Mouse (Mus musculus) intestine, embryonic 14.5 days (tissue): ENCODE results near the gene Sorcs3. TPM values are rescaled to one million over a fixed set of nuclear protein-coding genes. Genes with fewer than 3 reads are reported as not detected.

Source experiments
- ATAC-seq: fragments of 200-750 bp; cut with Nextera tagmentation; replicated peaks from 2 replicates; pipeline ENCODE4 v1.8.0; 2017; ENCODE audit warnings: low read depth, moderate number of reproducible peaks, moderate TSS enrichment, moderate library complexity; ENCODE audit not compliant: low FRiP score, low TSS enrichment
- DNase-seq: peaks from one replicate; pipeline ENCODE4 v3.0.0-alpha.2; 2018; ENCODE audit warnings: low spot score
- H3K27ac ChIP-seq: fragments of 300-500 bp; sonication (generic); 2 replicates; pipeline ENCODE4 v1.5.1; 2014; ENCODE audit warnings: low read depth, mild to moderate bottlenecking, control low read depth
- H3K27me3 ChIP-seq: fragments of 300-500 bp; sonication (generic); replicated peaks from 2 replicates; pipeline ENCODE4 v1.6.1; 2014; ENCODE audit warnings: low read length, control low read depth; ENCODE audit not compliant: control insufficient read depth, insufficient read depth
- H3K36me3 ChIP-seq: fragments of 300-500 bp; sonication (generic); 2 replicates; pipeline ENCODE4 v1.6.1; 2014; ENCODE audit warnings: low read length, control low read depth; ENCODE audit not compliant: control insufficient read depth, insufficient read depth
- H3K4me1 ChIP-seq: fragments of 300-500 bp; sonication (generic); replicated peaks from 2 replicates; pipeline ENCODE4 v1.6.1; 2014; ENCODE audit warnings: low read length, control low read depth, mixed read lengths; ENCODE audit not compliant: control insufficient read depth, insufficient read depth
- H3K4me2 ChIP-seq: fragments of 300-500 bp; sonication (generic); 2 replicates; pipeline ENCODE4 v1.6.1; 2014; ENCODE audit warnings: low read length
- H3K4me3 ChIP-seq: fragments of 300-500 bp; sonication (generic); 2 replicates; pipeline ENCODE4 v1.5.1; 2014; ENCODE audit warnings: low read depth, low read length, control low read depth, mixed read lengths
- H3K9ac ChIP-seq: fragments of 300-500 bp; sonication (generic); 2 replicates; pipeline ENCODE4 v1.6.1; 2014; ENCODE audit warnings: mild to moderate bottlenecking, low read length
- H3K9me3 ChIP-seq: fragments of 300-500 bp; sonication (generic); 2 replicates; pipeline ENCODE4 v1.6.1; 2016; ENCODE audit warnings: low read length, control low read depth; ENCODE audit not compliant: control insufficient read depth
- WGBS: fragments of 180-500 bp; shearing (Covaris S2); extraction: QIAGEN DNeasy Blood & Tissue Kit; methylation state at CpG from one replicate; pipeline ENCODE4 v1.1.7; 2014; 5-methylcytosine and 5-hydroxymethylcytosine counted together
- polyA plus RNA-seq: library from polyadenylated mRNA; unstranded; fragments of >200 nt; fragmentation: Nextera tagmentation; extraction: Ambion mirVana; gene quantifications from 2 replicates; pipeline ENCODE4 v1.2.1, GENCODE M21; 2014

The Sorcs3 gene
- polyA plus RNA-seq, 1 experiment from 2014 or later: 0.58 TPM

DNA sequence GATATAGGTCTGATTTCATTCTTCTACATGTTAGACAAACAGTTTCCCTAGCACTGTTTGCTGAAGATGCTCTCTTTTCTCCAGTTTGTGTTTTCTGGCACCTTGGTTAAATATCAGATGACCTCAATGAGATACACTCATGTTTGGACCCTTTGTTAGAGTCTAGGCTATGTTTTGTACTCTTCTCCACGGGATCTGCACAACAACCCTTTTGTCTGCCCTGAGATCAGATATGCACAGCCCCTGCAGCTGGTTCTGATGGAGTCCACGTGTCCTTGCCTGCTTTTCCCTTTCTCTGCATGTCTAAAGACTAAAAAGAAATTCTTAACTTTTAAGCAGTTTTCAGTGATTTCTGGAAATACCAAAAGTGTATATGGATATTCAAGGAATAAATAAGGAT lies 273.0 kb downstream of the Sorcs3 start:
- no peak overlapping the region for H3K9ac ChIP-seq
- no peak for ATAC-seq
- H3K27ac ChIP-seq: no peak overlapping the region
- H3K27me3 ChIP-seq: no peaks in the 10 kb centered on the region
- DNase-seq: no peak
- no peaks in the 10 kb centered on the region for H3K4me1 ChIP-seq
- no peak overlapping the region for H3K4me3 ChIP-seq
- H3K4me2 ChIP-seq: no peak overlapping the region
- WGBS: 58% methylated on average over 2 of the region's 2 CpGs
- H3K36me3 ChIP-seq: no peaks in the 10 kb centered on the region
- H3K9me3 ChIP-seq: no peaks in the 10 kb centered on the region

DNA sequence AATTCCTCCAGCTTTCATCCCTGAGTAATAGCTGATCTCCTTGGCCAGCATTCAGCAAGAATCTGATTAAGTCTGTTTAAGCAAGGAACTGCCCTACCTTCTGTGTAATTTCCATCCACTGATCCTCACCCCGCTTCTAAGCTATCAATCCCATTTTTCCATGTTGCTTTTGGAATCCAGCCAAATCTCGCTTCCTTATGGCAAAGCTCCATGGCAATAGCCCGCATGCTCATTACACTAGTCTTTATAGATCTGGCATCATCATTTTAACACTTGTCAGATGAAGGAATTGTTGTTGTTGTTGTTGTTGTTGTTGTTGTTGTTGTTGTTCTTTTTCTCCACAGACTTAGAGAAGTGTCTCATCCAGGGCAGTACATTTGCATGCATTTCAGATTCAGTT lies 277.1 kb downstream of the Sorcs3 start:
- ATAC-seq (no peak), DNase-seq (no peak)
- Histone ChIP-seq H3K36me3 (no peaks in the 10 kb centered on the region), H3K27me3 (no peaks in the 10 kb centered on the region), H3K4me1 (no peaks in the 10 kb centered on the region), H3K4me3 (no peak overlapping the region), H3K27ac (no peak overlapping the region), H3K9ac (no peak overlapping the region), H3K9me3 (no peaks in the 10 kb centered on the region), H3K4me2 (no peak overlapping the region)
- WGBS: 55% methylated on average over 3 of the region's 3 CpGs

DNA sequence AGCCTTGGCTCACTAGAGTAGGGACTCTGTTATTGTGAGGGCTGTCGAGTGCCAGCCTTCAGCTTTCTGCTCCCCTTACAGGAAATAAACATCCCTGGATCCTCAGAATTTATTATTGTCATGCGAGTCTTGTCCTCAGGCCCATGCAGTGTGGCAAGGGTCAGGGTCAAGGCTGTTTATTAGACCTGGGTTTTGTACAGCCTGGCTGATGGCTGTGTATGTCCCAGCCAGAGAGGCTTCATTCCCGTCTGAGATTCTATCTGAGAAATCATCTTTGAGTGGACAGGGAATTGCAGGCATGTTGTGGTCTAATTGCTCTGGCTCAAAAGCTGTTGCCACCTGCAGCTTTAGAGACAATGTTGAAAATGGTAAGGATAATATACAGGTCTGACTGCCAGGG lies 285.3 kb downstream of the Sorcs3 start:
- Histone ChIP-seq H3K27ac (no peak overlapping the region), H3K9ac (no peak overlapping the region), H3K9me3 (no peaks in the 10 kb centered on the region), H3K4me3 (no peak overlapping the region), H3K27me3 (no peaks in the 10 kb centered on the region), H3K4me1 (no peaks in the 10 kb centered on the region), H3K4me2 (no peak overlapping the region), H3K36me3 (no peaks in the 10 kb centered on the region)
- DNase-seq (no peak), ATAC-seq (no peak)
- 43% methylated on average over 3 of the region's 3 CpGs for WGBS

DNA sequence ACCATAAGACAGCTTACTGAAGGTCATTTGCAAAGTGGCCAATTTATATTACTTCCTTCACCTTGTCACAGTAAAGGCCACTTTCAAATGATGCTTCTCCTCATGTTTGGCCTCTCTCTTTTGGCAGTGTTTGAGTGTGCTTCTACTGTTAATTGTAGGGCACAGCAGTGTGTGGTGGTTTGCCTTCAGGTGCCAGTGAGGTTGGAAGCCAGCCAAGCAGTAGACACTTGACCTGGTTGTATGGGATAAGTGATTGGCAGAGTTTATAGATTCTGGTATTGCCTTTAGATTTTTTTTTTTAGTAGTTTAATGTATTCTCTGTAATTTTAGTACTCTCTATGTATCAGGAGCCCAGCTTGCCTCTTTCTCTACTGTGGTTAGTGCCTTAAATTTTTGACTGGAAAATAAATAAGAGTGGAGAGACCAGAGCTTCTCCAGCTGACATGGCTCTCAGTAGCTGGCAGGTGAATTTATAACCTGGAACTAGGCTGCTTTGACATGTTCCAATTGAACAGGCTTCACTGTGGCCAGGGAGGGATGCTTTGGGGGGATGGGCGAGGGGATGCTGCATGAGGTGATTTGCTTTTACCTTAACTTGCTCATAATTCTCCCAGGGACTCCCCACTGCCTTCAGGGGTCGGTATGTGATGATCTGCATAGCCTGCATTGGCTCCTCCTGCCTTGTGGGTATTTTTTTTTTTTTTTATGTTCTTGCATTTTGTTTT lies 298.2 kb downstream of the Sorcs3 start:
- WGBS: 41% methylated on average over 2 of the region's 2 CpGs
- Histone ChIP-seq H3K36me3 (no peaks in the 10 kb centered on the region), H3K9me3 (no peaks in the 10 kb centered on the region), H3K4me2 (no peak overlapping the region), H3K27me3 (no peaks in the 10 kb centered on the region), H3K4me1 (no peaks in the 10 kb centered on the region), H3K4me3 (no peak overlapping the region), H3K27ac (no peak overlapping the region), H3K9ac (no peak overlapping the region)
- ATAC-seq: no peak
- no peak for DNase-seq

DNA sequence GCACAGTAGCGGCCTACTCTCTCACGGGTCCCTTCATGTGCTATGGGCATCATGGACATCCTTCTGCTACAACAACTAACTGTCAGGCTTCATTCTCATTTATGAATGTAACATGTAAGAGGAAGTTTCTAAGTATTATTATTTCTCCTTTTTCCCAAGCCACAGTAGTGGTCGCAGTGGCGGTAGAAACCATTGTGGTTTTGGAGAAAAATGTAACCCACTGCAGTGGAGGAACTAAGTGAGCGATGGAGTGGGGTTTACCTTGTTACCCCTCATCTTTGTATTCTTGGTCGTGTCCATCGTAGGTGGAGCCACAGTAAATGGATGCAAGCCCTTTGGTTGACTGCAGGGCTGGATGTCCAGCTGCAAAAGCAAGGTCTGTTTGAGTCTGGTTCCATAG lies 318.0 kb downstream of the Sorcs3 start:
- no peaks in the 10 kb centered on the region for H3K9me3 ChIP-seq
- WGBS: 94% methylated on average over 7 of the region's 7 CpGs
- no peak overlapping the region for H3K9ac ChIP-seq
- no peak for DNase-seq
- H3K27ac ChIP-seq: no peak overlapping the region
- H3K4me2 ChIP-seq: no peak overlapping the region
- no peaks in the 10 kb centered on the region for H3K27me3 ChIP-seq
- no peak for ATAC-seq
- H3K4me3 ChIP-seq: no peak overlapping the region
- no peaks in the 10 kb centered on the region for H3K36me3 ChIP-seq
- no peaks in the 10 kb centered on the region for H3K4me1 ChIP-seq

DNA sequence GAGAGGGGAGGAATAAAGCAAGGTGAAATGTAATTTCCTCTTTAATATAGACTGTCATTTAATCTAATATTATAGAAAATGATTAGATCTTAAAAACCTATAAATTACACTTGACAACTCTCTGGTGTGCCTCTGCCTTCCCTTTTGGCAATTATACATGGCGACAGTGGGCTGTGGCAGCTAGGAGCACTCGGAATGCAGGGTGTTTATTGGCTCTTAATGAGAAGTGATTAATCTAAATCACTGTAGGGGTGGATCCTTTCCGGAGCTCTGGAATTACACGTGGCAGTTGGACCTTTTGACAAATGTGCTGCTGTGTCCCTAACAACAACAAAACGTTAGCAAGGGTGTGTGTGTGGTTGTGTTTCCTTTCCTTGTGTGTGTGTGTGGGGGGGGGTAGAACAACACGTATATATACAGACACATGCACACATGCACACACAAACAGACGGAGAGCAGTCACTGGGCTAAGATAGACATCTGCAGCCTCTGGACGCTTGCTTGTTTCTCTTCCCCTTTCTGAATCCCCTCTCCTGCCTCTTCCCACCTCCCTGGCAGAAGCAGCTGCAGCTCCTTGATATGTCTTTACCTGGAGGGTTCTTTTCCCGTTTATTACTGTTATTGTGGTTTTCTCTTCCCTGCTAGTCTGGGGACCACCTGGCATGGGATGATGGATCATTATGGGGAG lies 318.8 kb downstream of the Sorcs3 start:
- WGBS: 22% methylated on average over 9 of the region's 9 CpGs
- H3K27me3 ChIP-seq: no peaks in the 10 kb centered on the region
- no peak overlapping the region for H3K4me2 ChIP-seq
- ATAC-seq (no peak), DNase-seq (no peak)
- no peaks in the 10 kb centered on the region for H3K4me1 ChIP-seq
- no peak overlapping the region for H3K4me3 ChIP-seq
- H3K9me3 ChIP-seq: no peaks in the 10 kb centered on the region
- no peak overlapping the region for H3K27ac ChIP-seq
- no peaks in the 10 kb centered on the region for H3K36me3 ChIP-seq
- no peak overlapping the region for H3K9ac ChIP-seq

GRCm38 (mm10) chr19:48533582-48533981 lies 327.8 kb downstream of the Sorcs3 start:
- 81% methylated on average over 4 of the region's 4 CpGs for WGBS
- no peak for DNase-seq
- ATAC-seq: no peak
- no peak overlapping the region for H3K4me2 ChIP-seq
- no peak overlapping the region for H3K9ac ChIP-seq
- H3K4me1 ChIP-seq: no peaks in the 10 kb centered on the region
- H3K27ac ChIP-seq: no peak overlapping the region
- no peaks in the 10 kb centered on the region for H3K9me3 ChIP-seq
- no peaks in the 10 kb centered on the region for H3K36me3 ChIP-seq
- no peaks in the 10 kb centered on the region for H3K27me3 ChIP-seq
- no peak overlapping the region for H3K4me3 ChIP-seq

DNA sequence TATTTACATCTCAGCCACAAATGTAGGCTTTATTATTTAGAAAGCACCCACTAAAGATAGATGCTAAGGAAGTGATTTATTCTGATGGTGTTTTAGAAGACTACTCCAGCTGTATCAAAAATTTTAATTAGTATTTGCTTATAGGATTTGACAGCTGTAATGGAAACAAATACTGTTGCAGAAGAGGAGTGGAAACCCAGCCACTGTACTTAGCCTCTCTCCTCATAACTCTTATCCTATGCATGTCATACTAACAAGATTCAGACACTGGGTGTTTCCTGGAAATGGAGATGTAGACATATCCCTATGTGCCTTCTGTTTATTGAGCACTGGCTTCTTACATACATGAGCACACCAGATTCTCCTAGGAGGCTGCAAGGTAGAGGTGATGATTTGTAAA lies 338.5 kb downstream of the Sorcs3 start:
- no peak overlapping the region for H3K9ac ChIP-seq
- no peaks in the 10 kb centered on the region for H3K4me1 ChIP-seq
- H3K4me2 ChIP-seq: no peak overlapping the region
- H3K4me3 ChIP-seq: no peak overlapping the region
- ATAC-seq: no peak
- H3K27ac ChIP-seq: no peak overlapping the region
- no peaks in the 10 kb centered on the region for H3K36me3 ChIP-seq
- peaks cover 6% of the 10 kb centered on the region; the same call in 1 of the 2 replicates for H3K9me3 ChIP-seq
- DNase-seq: no peak
- no peaks in the 10 kb centered on the region for H3K27me3 ChIP-seq
